Comparison of ENCODE assay signal across 25 mouse cellular contexts in the genomic region with DNA sequence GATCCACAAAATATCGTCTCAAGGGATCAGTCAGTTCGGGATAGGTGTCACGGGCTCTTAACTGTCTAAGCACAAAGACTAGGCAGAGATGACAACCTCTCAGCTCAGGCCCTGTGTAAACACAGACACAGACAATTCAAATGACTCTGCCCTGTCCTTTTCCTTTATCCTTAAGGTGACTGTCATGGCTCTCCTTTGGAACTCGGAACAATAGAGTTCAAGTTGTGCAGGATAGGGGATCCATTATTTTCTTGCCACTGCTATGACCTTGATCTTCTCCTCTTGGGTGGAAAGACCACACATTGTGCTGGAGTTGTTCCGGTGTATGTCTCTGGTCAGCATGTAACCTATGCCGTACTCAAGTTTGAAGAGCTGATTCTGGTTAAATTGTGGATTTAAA.
DNase-seq lines count a peak whose midpoint lies in the region; ATAC-seq lines count a peak whose summit lies in the region.
"Had no signal": no experiment of that assay in that cellular context is flagged by ENCODE, and none has a peak within 500 bp of the region (broad histone marks: within the 10 kb centered on the region; RNA-seq: fewer than 3 reads in every experiment).

No protein-coding gene starts in this region.

- H3K36me3 ChIP-seq in embryonic facial prominence, embryonic 15.5 days: no peaks in the 10 kb centered on the region
- H3K36me3 ChIP-seq in embryonic facial prominence, embryonic 10.5 days (replicated peaks): peaks cover 4% of the 10 kb centered on the region; the same call in 1 of the 2 replicates
- no peaks in the 10 kb centered on the region for H3K36me3 ChIP-seq in forebrain, embryonic 13.5 days (ENCODE audit: poor library complexity, severe bottlenecking)
- H3K36me3 ChIP-seq: embryonic facial prominence, embryonic 12.5 days; forebrain, embryonic 10.5 days; forebrain, embryonic 12.5 days; forebrain, embryonic 15.5 days had no signal

- DNase-seq in embryonic facial prominence, embryonic 10.5 days (ENCODE audit: low spot score): no peak
- peak; percentile 62 for DNase-seq in ES-CJ7 (ENCODE audit: low read depth, low spot score)
- DNase-seq in ZHBTc4 (ENCODE audit: low read depth, low spot score): peak; percentile 47
- DNase-seq in heart, postnatal 25 days (ENCODE audit: low spot score): no peak
- DNase-seq: adrenal gland, adult 2 months; adrenal gland, postnatal 10 days; adrenal gland, postnatal 25 days; B cell, adult 2 months; cerebellum, adult 11 months; cerebellum, adult 18-20 months; cerebellum, adult 8-10 months; cerebellum, adult 9-11 months; cerebellum, postnatal 14 days; cerebellum, postnatal 36 days; embryo, embryonic 11 days; forebrain, postnatal 0 days had no signal

- H3K9me3 ChIP-seq in embryonic facial prominence, embryonic 15.5 days (replicated peaks): no peaks in the 10 kb centered on the region
- no peaks in the 10 kb centered on the region for H3K9me3 ChIP-seq in embryonic facial prominence, embryonic 10.5 days
- no peaks in the 10 kb centered on the region for H3K9me3 ChIP-seq in forebrain, embryonic 13.5 days (replicated peaks)
- H3K9me3 ChIP-seq: embryonic facial prominence, embryonic 12.5 days; forebrain, embryonic 10.5 days; forebrain, embryonic 12.5 days; forebrain, embryonic 15.5 days had no signal

- intact Hi-C loops in heart, postnatal 25 days (cut with DNase I): no loop called here

- H3K4me3 ChIP-seq in embryonic facial prominence, embryonic 15.5 days (replicated peaks): no peak overlapping the region
- H3K4me3 ChIP-seq in embryonic facial prominence, embryonic 10.5 days: no peak overlapping the region
- no peak overlapping the region for H3K4me3 ChIP-seq in forebrain, embryonic 13.5 days
- H3K4me3 ChIP-seq: embryonic facial prominence, embryonic 12.5 days; erythroblast, embryonic 14.5 days; forebrain, embryonic 10.5 days; forebrain, embryonic 12.5 days; forebrain, embryonic 15.5 days had no signal

- no peak overlapping the region for H3K27ac ChIP-seq in embryonic facial prominence, embryonic 15.5 days (replicated peaks)
- no peak overlapping the region for H3K27ac ChIP-seq in embryonic facial prominence, embryonic 10.5 days (replicated peaks)
- no peak overlapping the region for H3K27ac ChIP-seq in forebrain, embryonic 13.5 days
- H3K27ac ChIP-seq: embryonic facial prominence, embryonic 12.5 days; forebrain, embryonic 10.5 days; forebrain, embryonic 12.5 days; forebrain, embryonic 15.5 days had no signal

- 86% methylated on average over 6 of the region's 6 CpGs for WGBS in embryonic facial prominence, embryonic 15.5 days
- 79% methylated on average over 6 of the region's 6 CpGs for WGBS in embryonic facial prominence, embryonic 10.5 days
- WGBS in forebrain, embryonic 13.5 days: 83% methylated on average over 6 of the region's 6 CpGs

- H3K9ac ChIP-seq in embryonic facial prominence, embryonic 15.5 days: no peak overlapping the region
- no peak overlapping the region for H3K9ac ChIP-seq in forebrain, embryonic 13.5 days
- H3K9ac ChIP-seq: embryonic facial prominence, embryonic 12.5 days; forebrain, embryonic 12.5 days; forebrain, embryonic 15.5 days; forebrain, postnatal 0 days had no signal

- H3K27me3 ChIP-seq in embryonic facial prominence, embryonic 15.5 days: no peaks in the 10 kb centered on the region
- H3K27me3 ChIP-seq in embryonic facial prominence, embryonic 10.5 days (replicated peaks; ENCODE audit: low read depth, poor library complexity, severe bottlenecking): no peaks in the 10 kb centered on the region
- H3K27me3 ChIP-seq in forebrain, embryonic 13.5 days: peaks cover 55% of the 10 kb centered on the region
- H3K27me3 ChIP-seq: CH12.LX; embryonic facial prominence, embryonic 12.5 days; forebrain, embryonic 15.5 days had no signal

- H3K4me1 ChIP-seq in embryonic facial prominence, embryonic 15.5 days: 0 out of 2 replicates have a peak, but pooled peaks cover 6% of the 10 kb centered on the region
- peaks cover 38% of the 10 kb centered on the region for H3K4me1 ChIP-seq in embryonic facial prominence, embryonic 10.5 days
- H3K4me1 ChIP-seq in forebrain, embryonic 13.5 days: peaks cover 33% of the 10 kb centered on the region

- no peak overlapping the region for H3K4me2 ChIP-seq in embryonic facial prominence, embryonic 15.5 days (replicated peaks)
- H3K4me2 ChIP-seq in forebrain, embryonic 13.5 days: no peak overlapping the region
- H3K4me2 ChIP-seq: embryonic facial prominence, embryonic 12.5 days; forebrain, embryonic 12.5 days; forebrain, embryonic 15.5 days had no signal

- 0 out of 2 replicates have a peak, but pooled peaks have one; percentile 24 for ATAC-seq in embryonic facial prominence, embryonic 15.5 days (ENCODE audit: insufficient number of reproducible peaks, low FRiP score, low TSS enrichment, low read depth)
- no peak for ATAC-seq in forebrain, embryonic 13.5 days
- ATAC-seq: CD4-positive, CD25-positive, alpha-beta regulatory T cell, adult 4 months; forebrain, embryonic 15.5 days; forebrain, postnatal 0 days had no signal

Comparison
In these comparisons a context has a peak if more than half of its experiments do, and no peak if none do; other contexts are left out.
1. DNase-seq: peak in ES-CJ7 (single experiment) and ZHBTc4 (single experiment); none in embryonic facial prominence, embryonic 10.5 days (single experiment) and heart, postnatal 25 days (single experiment).